Mouse (Mus musculus) heart, embryonic 13.5 days (tissue): Measurements from ENCODE around the gene Herc3. TPM values are rescaled to one million over a fixed set of nuclear protein-coding genes. Genes with fewer than 3 reads are reported as not detected.

Experiments used
- ATAC-seq: fragments of 200-750 bp; cut with Nextera tagmentation; 2 replicates; pipeline ENCODE4 v1.8.0; 2017; ENCODE audit warnings: moderate TSS enrichment; ENCODE audit not compliant: insufficient number of reproducible peaks, low FRiP score, low TSS enrichment; ENCODE audit errors: extremely low read depth
- H3K27ac ChIP-seq: fragments of 300-500 bp; sonication (generic); replicated peaks from 2 replicates; pipeline ENCODE4 v1.5.1; 2015; ENCODE audit warnings: moderate library complexity, mild to moderate bottlenecking, inconsistent platforms
- H3K27me3 ChIP-seq: fragments of 300-500 bp; sonication (generic); replicated peaks from 2 replicates; pipeline ENCODE4 v1.6.1; 2015; ENCODE audit warnings: mild to moderate bottlenecking, inconsistent platforms
- H3K36me3 ChIP-seq: fragments of 300-500 bp; sonication (generic); 2 replicates; pipeline ENCODE4 v1.6.1; 2015; ENCODE audit warnings: mild to moderate bottlenecking, inconsistent platforms
- H3K4me1 ChIP-seq: fragments of 300-500 bp; sonication (generic); 2 replicates; pipeline ENCODE4 v1.6.1; 2015; ENCODE audit warnings: inconsistent platforms
- H3K4me2 ChIP-seq: fragments of 300-500 bp; sonication (generic); 2 replicates; pipeline ENCODE4 v1.6.1; 2015; ENCODE audit warnings: inconsistent platforms, mild to moderate bottlenecking, moderate library complexity
- H3K4me3 ChIP-seq: fragments of 300-500 bp; sonication (generic); 2 replicates; pipeline ENCODE4 v1.5.1; 2015; ENCODE audit warnings: moderate library complexity, mild to moderate bottlenecking, inconsistent platforms
- H3K9ac ChIP-seq: fragments of 300-500 bp; sonication (generic); 2 replicates; pipeline ENCODE4 v1.6.1; 2015; ENCODE audit warnings: inconsistent platforms, mild to moderate bottlenecking, moderate library complexity
- H3K9me3 ChIP-seq: fragments of 300-500 bp; sonication (generic); 2 replicates; pipeline ENCODE4 v1.6.1; 2016; ENCODE audit warnings: inconsistent platforms
- WGBS: fragments of 180-500 bp; shearing (Covaris S2); methylation state at CpG from one replicate; pipeline ENCODE4 v1.1.7; 2015; ENCODE audit warnings: mixed read lengths; 5-methylcytosine and 5-hydroxymethylcytosine counted together
- polyA plus RNA-seq: library from polyadenylated mRNA; unstranded; fragments of >200 nt; fragmentation: Nextera tagmentation; extraction: Ambion mirVana; gene quantifications from 2 replicates; pipeline ENCODE4 v1.2.1, GENCODE M21; 2015

The Herc3 gene
- polyA plus RNA-seq, 1 experiment from 2014 or later = 34.6 TPM

DNA sequence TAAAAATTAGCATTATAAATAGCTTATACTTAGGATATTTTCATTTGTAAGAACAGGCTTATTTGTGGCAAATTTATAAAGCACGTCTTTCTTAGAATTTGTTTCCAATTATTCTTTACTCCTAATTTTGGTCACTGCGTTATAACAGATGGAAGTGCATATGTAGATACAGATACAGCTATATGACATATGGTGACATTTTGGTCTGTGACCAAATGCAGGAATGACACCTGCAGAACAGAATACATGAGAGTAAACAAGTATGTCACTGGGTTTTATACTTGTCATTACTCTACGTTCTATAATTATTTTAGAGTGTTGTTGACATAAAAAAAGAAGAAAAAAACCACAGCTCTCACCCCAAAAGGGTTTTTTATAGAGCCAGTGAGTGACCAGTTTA is 67.8 kb downstream of the Herc3 start:
- H3K9ac ChIP-seq = no peak overlapping the region
- no peak overlapping the region for H3K27ac ChIP-seq
- peaks cover 59% of the 10 kb centered on the region for H3K36me3 ChIP-seq
- no peak for ATAC-seq
- no peak overlapping the region for H3K4me3 ChIP-seq
- no peak overlapping the region for H3K4me2 ChIP-seq
- H3K4me1 ChIP-seq = peaks cover 16% of the 10 kb centered on the region; the same call in 1 of the 2 replicates
- H3K27me3 ChIP-seq = no peaks in the 10 kb centered on the region
- 83% methylated on average over 3 of the region's 3 CpGs for WGBS
- H3K9me3 ChIP-seq = no peaks in the 10 kb centered on the region

DNA sequence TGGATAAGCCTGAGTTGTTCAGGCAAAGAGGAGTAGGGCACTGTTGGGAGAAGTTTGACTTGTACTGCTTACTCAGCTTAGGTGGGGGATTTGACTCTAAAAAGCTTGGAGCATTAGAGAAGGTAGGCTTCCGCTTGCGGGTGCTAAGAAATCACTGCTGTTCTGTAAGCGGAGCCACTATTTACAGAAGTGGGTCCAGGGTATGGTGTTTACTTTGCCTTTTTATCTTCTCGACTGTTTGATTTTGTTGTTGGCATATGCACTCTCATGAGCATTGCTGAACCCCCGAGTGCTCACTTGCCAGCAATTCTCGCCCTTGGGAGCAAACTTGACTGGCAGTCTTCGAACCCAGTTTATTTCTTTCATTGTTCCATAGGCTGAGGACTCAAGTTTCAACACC is 69.3 kb downstream of the Herc3 start:
- Histone ChIP-seq H3K9ac (no peak overlapping the region), H3K4me3 (no peak overlapping the region), H3K36me3 (peaks cover 54% of the 10 kb centered on the region), H3K9me3 (0 out of 2 replicates have a peak, but pooled peaks cover 3% of the 10 kb centered on the region), H3K27me3 (no peaks in the 10 kb centered on the region), H3K4me1 (peaks cover 16% of the 10 kb centered on the region; the same call in 1 of the 2 replicates), H3K4me2 (no peak overlapping the region), H3K27ac (no peak overlapping the region)
- ATAC-seq = no peak
- WGBS = 87% methylated on average over 7 of the region's 7 CpGs

DNA sequence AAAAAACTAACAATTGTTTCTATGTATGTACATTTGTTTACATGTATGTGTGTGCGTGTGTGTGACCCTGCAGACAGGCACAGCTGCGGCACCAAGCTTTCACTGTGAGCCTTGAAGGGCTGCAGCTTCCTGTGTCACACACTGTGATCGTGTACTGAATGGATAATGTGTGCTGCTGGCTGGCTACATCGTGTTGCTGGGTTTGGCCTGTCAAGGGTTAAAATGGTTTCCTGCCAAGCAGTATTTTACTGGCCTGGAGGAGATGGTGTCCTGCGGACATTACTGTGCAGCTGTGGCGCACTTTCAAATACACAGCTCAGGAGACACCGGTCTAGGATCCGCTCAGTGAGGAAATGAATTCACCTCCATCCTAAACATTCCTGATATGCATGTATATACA is 71.9 kb downstream of the Herc3 start:
- Histone ChIP-seq H3K9me3 (peaks cover 24% of the 10 kb centered on the region), H3K9ac (no peak overlapping the region), H3K27me3 (no peaks in the 10 kb centered on the region), H3K4me3 (no peak overlapping the region), H3K36me3 (peaks cover 62% of the 10 kb centered on the region), H3K27ac (no peak overlapping the region), H3K4me1 (peaks cover 9% of the 10 kb centered on the region; the same call in 1 of the 2 replicates), H3K4me2 (no peak overlapping the region)
- 45% methylated on average over 8 of the region's 8 CpGs for WGBS
- no peak for ATAC-seq

DNA sequence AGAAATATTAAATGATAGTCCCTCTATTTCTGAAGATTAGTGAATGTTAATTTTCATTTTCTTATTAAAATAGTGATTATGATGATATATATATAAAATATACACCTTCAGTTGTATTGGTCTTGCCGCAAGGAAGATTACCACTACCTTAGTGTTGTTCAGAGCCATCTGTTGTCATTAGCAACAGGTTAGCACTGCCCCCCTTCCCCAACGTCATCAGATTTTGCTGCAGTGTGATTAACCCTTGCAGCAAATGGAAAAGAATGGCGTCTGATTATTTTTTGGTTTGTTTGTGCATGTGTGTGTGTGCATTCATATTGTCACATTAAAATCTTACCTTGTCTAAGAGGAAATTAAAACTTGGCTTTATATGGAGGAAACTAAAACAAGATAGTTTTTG is 73.3 kb downstream of the Herc3 start:
- no peak overlapping the region for H3K4me2 ChIP-seq
- peaks cover 71% of the 10 kb centered on the region for H3K36me3 ChIP-seq
- H3K4me1 ChIP-seq = peaks cover 7% of the 10 kb centered on the region; the same call in 1 of the 2 replicates
- H3K9ac ChIP-seq = no peak overlapping the region
- peaks cover 24% of the 10 kb centered on the region for H3K9me3 ChIP-seq
- no peak overlapping the region for H3K4me3 ChIP-seq
- H3K27me3 ChIP-seq = no peaks in the 10 kb centered on the region
- 60% methylated on average over 3 of the region's 3 CpGs for WGBS
- H3K27ac ChIP-seq = no peak overlapping the region
- ATAC-seq = no peak

DNA sequence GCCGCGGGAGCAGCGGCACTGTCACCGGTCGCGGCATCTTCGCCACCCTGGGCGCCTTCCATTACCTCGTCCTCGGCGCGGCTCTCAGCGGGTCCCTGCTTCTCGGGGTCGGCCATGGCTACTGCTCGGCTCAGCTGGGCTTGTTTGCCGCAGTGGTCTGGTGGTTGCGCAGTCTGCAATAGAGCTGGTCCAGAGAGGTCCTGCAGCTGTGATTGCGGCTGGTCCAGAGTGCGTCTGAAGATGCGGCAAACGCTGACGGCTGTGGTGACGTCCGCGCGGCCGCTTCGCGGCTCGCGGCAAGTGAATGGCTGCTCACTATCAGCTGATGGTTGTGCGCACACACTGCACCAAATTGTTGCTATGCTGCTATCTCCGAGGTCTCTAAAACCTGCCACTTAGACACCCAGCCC is 75.6 kb downstream of the Herc3 start, which contains the start of gene Nap1l5:
Nap1l5 (minus strand) TSS at position 225 of the 410 bp plus-strand sequence.
- peak within 1 kb of the TSS; percentile 71 for H3K9ac ChIP-seq
- no peak within 1 kb of the TSS for H3K27ac ChIP-seq

DNA sequence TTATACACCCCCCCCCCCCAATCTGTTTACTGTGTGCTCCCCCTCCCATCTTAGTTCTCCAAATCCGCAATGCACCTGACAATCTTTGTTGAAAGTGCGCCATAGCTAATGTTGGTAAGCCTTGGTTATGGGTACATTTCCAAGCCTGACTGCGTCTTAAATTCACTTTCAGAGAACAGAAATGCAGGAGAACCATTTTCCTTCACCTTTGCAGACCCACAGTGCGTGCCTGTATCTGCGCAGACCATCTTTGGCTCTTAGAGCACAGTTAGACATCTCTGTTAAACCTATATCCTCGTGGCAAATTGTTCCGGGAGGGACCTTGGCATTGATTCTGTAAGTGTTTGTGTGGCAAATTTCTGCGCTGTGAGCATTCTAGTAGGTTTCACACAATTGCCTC is 76.1 kb downstream of the Herc3 start:
- H3K27me3 ChIP-seq = no peaks in the 10 kb centered on the region
- no peak for ATAC-seq
- H3K4me1 ChIP-seq = 0 out of 2 replicates have a peak, but pooled peaks cover 3% of the 10 kb centered on the region
- H3K4me2 ChIP-seq = peak overlapping the region; percentile 75
- H3K9me3 ChIP-seq = peaks cover 24% of the 10 kb centered on the region
- no peak overlapping the region for H3K9ac ChIP-seq
- H3K4me3 ChIP-seq = 0 out of 2 replicates have a peak overlapping the region, but pooled peaks have one; percentile 53
- H3K36me3 ChIP-seq = peaks cover 56% of the 10 kb centered on the region
- no peak overlapping the region for H3K27ac ChIP-seq
- 81% methylated on average over 8 of the region's 8 CpGs for WGBS

More for the DNA sequence above, 75.6 kb downstream of the Herc3 start, which contains the start of gene Nap1l5:
- peak within 1 kb of the TSS; percentile 75 for H3K4me2 ChIP-seq
- H3K36me3 ChIP-seq = peaks cover 61% of the 10 kb centered on the region
- H3K4me3 ChIP-seq = peak within 1 kb of the TSS; percentile 53
- H3K27me3 ChIP-seq = no peaks in the 10 kb centered on the region
- 0 out of 2 replicates have a peak, but pooled peaks cover 3% of the 10 kb centered on the region for H3K4me1 ChIP-seq
- 42% methylated on average over 34 of the region's 34 CpGs for WGBS
- ATAC-seq = no peak; the same call in 1 of the 2 replicates
- peaks cover 24% of the 10 kb centered on the region for H3K9me3 ChIP-seq

DNA sequence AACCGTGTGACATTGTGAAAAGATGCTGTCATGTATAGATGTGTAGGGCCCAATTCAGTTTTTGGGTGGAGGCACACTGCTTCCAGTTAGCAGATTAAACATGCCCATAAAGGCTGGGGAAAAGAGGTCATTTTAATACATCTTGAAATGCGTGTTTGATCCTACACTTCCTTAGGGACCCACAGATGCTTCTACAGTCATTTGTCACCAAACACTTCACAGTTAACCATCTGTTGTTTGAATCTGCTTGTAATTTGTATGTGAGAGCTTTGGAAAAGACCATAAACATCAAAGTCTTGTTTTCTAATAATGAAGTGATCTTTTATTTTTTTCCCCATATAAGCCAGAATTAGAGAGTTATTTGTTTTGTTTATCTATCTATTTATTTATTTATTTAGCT is 76.5 kb downstream of the Herc3 start:
- Histone ChIP-seq H3K27ac (no peak overlapping the region), H3K36me3 (peaks cover 56% of the 10 kb centered on the region), H3K4me2 (no peak overlapping the region), H3K4me3 (no peak overlapping the region), H3K9ac (no peak overlapping the region), H3K4me1 (0 out of 2 replicates have a peak, but pooled peaks cover 3% of the 10 kb centered on the region), H3K9me3 (peaks cover 24% of the 10 kb centered on the region), H3K27me3 (no peaks in the 10 kb centered on the region)
- ATAC-seq = no peak
- 85% methylated on average over 2 of the region's 2 CpGs for WGBS

DNA sequence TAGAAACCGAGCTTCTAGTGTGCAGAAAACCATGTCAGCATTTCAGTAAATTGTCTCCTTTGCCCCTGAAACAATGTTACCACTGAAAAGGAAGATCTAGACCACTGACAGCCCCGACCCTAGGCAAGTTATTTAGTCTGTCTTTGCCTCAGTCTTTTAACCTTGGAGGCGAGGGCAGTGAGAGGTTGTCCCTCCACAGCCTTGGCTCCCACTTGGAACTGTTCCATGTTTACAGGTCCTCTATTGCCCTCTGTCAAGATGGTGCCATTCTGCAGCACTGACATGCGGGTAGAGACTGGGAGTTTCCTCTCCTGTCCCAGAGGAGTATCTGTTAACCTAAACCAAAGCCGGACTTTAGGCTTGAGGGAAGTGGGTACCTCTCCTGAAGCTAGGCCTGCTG is 81.6 kb downstream of the Herc3 start:
- peaks cover 46% of the 10 kb centered on the region for H3K36me3 ChIP-seq
- no peaks in the 10 kb centered on the region for H3K27me3 ChIP-seq
- no peak overlapping the region for H3K27ac ChIP-seq
- 66% methylated on average over 5 of the region's 5 CpGs for WGBS
- H3K4me3 ChIP-seq = no peak overlapping the region
- peaks cover under 1% of the 10 kb centered on the region for H3K9me3 ChIP-seq
- H3K4me2 ChIP-seq = no peak overlapping the region
- no peak for ATAC-seq
- H3K9ac ChIP-seq = no peak overlapping the region
- no peaks in the 10 kb centered on the region for H3K4me1 ChIP-seq

DNA sequence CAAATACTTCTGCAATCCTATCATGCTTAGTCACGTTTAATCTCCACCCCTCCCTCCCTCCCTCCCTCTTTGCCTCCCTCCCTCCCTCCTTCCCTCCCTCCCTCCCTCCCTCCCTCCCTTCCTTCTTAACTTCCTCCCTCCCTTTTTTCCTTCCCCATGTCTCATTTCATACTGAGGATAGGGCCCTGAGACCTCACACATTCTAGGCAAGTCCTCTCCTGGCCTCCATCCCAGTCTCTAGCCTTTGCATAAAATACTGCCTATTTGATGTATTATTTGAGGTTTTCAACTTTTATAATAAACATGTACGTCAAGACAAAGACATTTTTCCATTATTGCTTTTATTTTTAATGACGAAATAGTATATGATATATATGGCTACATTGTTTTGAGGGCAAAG is 82.3 kb downstream of the Herc3 start:
- ATAC-seq = no peak

DNA sequence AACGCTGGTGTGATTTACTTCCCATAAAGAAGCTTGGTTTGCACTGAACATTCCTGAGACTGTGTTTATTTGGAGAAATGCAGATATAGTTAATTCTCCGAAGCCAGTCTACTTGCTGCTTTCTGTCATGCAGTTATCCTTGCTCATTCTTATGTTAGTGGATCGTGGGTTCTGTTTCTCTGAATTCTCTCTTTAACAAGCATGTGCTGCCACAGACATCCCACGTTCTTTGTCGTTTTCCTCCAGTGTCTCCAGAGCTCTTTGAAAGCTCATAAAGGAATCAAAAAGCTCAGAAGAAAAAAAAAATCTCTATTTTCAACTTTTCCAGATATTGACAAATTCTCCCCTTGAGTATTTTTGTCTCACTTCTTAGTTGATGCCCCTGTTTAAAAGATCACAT is 82.7 kb downstream of the Herc3 start:
- Histone ChIP-seq H3K9me3 (no peaks in the 10 kb centered on the region), H3K27me3 (no peaks in the 10 kb centered on the region), H3K27ac (no peak overlapping the region), H3K4me1 (no peaks in the 10 kb centered on the region), H3K4me2 (no peak overlapping the region), H3K4me3 (no peak overlapping the region), H3K36me3 (peaks cover 48% of the 10 kb centered on the region), H3K9ac (no peak overlapping the region)
- no peak for ATAC-seq
- 77% methylated on average over 5 of the region's 5 CpGs for WGBS

More for the DNA sequence above, 82.3 kb downstream of the Herc3 start:
- Histone ChIP-seq H3K4me2 (no peak overlapping the region), H3K9me3 (no peaks in the 10 kb centered on the region), H3K4me1 (no peaks in the 10 kb centered on the region), H3K36me3 (peaks cover 48% of the 10 kb centered on the region), H3K4me3 (no peak overlapping the region), H3K27ac (no peak overlapping the region), H3K27me3 (no peaks in the 10 kb centered on the region), H3K9ac (no peak overlapping the region)
- WGBS = 59% methylated on average over 3 of the region's 3 CpGs

DNA sequence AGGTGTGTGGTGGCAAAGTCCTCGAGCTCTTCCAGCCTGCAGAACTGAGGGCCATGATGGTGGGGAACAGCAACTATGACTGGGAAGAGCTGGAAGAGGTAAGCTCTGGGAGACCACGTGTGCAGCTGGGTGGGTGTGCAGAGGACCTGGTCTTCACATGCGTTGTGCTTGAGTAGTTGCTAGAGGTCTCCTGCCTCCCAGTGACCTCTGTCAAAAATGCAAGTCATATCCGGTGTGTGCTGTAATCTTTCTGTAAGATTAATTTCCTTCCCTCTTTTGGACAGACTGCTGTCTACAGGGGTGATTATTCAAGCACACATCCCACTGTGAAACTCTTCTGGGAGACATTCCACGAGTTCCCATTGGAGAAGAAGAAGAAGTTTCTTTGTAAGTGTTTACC is 85.2 kb downstream of the Herc3 start:
- H3K9ac ChIP-seq = no peak overlapping the region
- no peak for ATAC-seq
- no peak overlapping the region for H3K27ac ChIP-seq
- 71% methylated on average over 5 of the region's 5 CpGs for WGBS
- no peak overlapping the region for H3K4me3 ChIP-seq
- no peak overlapping the region for H3K4me2 ChIP-seq
- H3K36me3 ChIP-seq = peaks cover 45% of the 10 kb centered on the region
- H3K4me1 ChIP-seq = no peaks in the 10 kb centered on the region
- no peaks in the 10 kb centered on the region for H3K27me3 ChIP-seq
- no peaks in the 10 kb centered on the region for H3K9me3 ChIP-seq

DNA sequence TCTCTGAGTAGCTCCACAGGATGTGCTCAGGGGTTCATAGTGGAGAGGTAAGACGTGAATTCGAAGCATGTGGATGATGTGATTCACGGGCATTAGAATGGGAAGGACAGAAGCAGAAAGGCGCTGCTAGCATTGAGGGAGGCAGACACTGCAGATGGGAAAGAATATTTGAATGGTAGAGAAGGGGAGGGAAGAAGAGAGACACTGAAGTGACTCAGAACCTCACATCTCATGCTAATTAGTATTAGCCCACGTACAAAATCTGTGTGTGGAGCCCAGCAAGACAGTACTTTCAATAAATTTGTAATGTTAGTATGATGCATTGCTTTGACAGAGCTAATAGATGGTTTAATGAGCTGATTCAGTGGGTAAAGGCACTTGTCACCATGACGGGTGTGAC is 89.5 kb downstream of the Herc3 start:
- H3K4me3 ChIP-seq = no peak overlapping the region
- no peak overlapping the region for H3K27ac ChIP-seq
- H3K4me2 ChIP-seq = no peak overlapping the region
- H3K27me3 ChIP-seq = no peaks in the 10 kb centered on the region
- H3K9ac ChIP-seq = no peak overlapping the region
- 78% methylated on average over 6 of the region's 6 CpGs for WGBS
- no peaks in the 10 kb centered on the region for H3K9me3 ChIP-seq
- ATAC-seq = no peak
- H3K36me3 ChIP-seq = peaks cover 35% of the 10 kb centered on the region
- H3K4me1 ChIP-seq = 0 out of 2 replicates have a peak, but pooled peaks cover 4% of the 10 kb centered on the region
